Mouse (Mus musculus) lung, postnatal 0 days (tissue): ENCODE data around the gene Grm1.

Experiments
- CTCF ChIP-seq: IDR thresholded peaks from 2 replicates; pipeline ENCODE4 v1.5.1; 2016; ENCODE audit warnings: antibody characterized with exemption, mild to moderate bottlenecking
- EP300 ChIP-seq: IDR thresholded peaks from 2 replicates; pipeline ENCODE4 v1.6.1; 2016; ENCODE audit warnings: antibody characterized with exemption, mild to moderate bottlenecking, control low read depth

- no peak for TF ChIP-seq CTCF
- TF ChIP-seq EP300, result no peak
Measured at GRCm38 (mm10) chr10:10656621-10657020, 425.5 kb downstream of the Grm1 start.
